Mouse (Mus musculus) left cerebral cortex, adult 9 months (tissue): ENCODE measurements around the gene Sgcg.

Experiments
- DNase-seq, 2 experiments: peaks; one replicate each; pipeline ENCODE4 v3.0.0; 2022; ENCODE audit warnings: low spot score in 2 of 2

Gene Sgcg

GRCm38 (mm10) chr14:61258352-61258751 lies at the start of gene Sgcg:
Gene Sgcg (minus strand): TSS chr14:61258490.
- DNase-seq, result no peak

GRCm38 (mm10) chr14:61303969-61304609 lies 45.8 kb upstream of the Sgcg start:
- no peak for DNase-seq

DNA sequence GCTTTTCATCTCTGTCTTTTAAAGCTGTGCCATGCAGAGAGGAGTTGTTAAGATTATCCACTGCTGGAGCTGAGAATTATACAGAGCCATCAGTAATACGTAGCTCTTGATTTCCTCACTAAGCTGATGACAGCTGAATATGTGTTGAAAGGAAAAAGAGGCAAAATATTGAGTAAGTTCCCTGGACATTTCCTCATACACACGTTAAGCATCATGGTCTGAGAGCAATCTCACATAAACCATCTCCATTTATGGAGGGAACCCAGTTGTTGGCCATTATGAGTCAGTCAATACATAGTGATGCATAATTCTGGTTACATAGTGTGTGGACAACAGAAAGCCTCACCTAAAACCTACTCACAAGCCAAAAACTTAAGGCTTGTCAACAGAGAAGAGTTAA lies 44.1 kb upstream of the Sgcg start:
- no peak for DNase-seq

DNA sequence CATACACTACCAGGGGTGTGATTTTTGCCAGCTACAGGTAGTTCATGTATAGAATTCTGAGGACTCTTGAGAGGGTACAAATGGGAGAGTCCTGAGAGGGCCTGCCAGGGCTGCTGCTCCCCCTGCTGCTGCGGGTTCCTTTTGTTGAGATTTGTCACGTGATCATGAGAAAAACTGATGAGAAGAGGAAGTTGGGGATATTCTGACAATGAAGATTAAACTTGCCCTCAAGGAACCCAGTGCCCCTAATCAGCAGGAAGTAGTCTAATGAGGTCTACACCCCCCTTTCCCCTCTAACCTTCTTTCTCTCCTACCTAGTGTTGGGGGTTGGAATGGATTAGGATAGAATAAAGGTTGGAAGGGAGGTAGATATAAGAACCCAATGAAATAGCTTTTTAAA lies 43.0 kb upstream of the Sgcg start:
- DNase-seq, result no peak

- DNase-seq, result no peak
These were observed 41.5 kb upstream of the Sgcg start for GRCm38 (mm10) chr14:61299810-61300209.

- peak in 1 of 2 experiments; percentile 52 for DNase-seq
These were observed 36.4 kb upstream of the Sgcg start for GRCm38 (mm10) chr14:61294738-61295079.

DNA sequence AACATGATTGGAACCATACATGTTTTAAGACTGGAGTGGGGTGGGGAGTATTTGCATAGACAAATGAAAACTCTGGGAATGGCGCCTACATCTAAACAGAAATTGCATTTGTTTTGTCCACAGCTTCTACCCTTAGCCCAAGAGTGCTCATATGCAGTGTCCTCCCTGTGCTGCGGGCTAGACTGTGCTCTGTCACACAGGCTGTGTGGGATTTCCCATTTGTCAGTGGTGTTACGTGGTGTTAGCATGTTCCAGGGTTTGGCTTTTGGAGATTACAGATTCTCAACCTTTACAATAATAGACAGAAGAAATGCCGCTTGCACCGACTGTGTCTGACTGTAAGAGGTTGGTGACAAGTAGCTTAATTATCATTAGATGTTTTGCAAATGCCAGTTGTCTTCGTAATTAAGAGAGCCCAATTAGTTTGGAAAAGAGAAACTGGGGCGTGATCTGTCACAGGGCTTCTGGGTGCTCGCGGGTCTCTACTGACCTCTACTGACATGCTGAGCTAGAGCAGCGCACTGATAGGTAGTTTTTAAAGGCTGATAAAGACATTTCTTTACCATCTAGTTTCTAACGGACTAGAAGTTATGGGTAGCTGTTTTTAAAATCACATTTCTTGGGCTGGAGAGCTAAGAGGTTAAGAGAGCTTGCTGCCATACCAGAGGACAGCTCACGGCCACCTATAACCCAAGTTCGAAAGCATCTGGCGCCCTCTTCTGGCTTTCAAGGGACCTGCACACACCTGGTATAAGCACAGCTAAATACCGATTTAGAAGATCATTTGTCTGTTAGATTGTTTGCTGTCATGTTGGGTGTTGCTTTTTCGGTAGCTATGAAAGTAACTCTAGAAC lies 35.8 kb upstream of the Sgcg start:
- DNase-seq, result peak in 1 of 2 experiments; percentile 69

GRCm38 (mm10) chr14:61290664-61291063 lies 32.4 kb upstream of the Sgcg start:
- no peak for DNase-seq

GRCm38 (mm10) chr14:61288606-61289286 lies 30.5 kb upstream of the Sgcg start:
- no peak for DNase-seq

GRCm38 (mm10) chr14:61278676-61279300 lies 20.5 kb upstream of the Sgcg start:
- no peak for DNase-seq

DNA sequence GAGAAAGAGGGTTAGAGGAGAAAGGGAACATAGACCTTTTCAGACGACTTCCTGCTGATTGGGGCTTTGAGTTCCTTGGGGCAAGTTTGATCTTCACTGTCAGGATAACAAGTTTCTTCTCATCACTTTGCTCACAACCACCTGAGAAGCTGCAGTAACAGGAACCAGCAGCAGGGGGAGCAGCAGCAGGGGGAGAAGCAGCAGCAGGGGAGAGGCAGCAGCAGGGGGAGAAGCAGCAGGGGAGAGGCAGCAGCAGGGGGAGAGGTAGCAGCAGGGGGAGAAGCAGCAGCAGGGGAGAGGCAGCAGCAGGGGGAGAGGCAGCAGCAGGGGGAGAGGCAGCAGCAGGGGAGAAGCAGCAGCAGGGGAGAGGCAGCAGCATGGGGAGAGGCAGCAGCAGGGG lies 19.0 kb upstream of the Sgcg start:
- peak in 1 of 2 experiments; percentile 24 for DNase-seq

DNA sequence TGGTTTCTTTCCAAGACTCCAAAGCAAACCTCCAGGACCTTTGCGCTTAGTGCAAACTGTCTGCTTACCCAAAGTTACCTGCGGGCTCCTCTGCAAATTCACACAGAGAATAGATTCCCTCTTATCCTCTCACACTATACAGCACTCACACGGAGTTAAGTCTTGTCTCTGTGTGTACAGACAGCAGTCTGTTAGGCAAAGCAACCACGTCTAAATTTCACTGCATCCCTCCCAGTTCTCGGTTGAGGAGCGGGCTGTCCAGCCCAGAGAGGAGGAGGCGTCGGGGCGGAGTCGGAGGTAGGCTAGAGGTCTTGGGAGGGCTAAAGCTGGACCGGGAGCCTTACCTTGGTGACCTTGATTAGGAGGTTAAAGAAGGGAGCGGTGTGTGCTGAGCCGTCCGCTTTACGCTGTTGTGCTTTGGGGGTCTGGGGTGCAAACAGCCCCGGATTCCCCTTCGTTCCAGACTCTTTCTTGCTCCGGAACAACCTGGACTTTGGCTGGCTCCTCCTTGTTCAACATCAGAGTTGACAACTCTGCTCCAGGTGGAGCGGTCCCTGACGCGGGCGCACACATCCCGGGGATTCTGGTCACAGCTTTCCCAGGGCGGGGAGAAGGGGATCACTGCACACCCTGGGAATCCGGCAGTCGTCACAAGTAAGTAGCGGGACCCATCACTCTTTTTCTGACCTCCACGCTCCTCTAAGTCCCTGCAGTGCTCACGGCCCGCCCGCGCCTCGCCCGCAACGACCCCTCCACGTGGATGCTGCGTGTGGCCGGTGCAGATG lies 16.3 kb upstream of the Sgcg start:
- no peak for DNase-seq

GRCm38 (mm10) chr14:61267908-61268475 lies 9.7 kb upstream of the Sgcg start:
- no peak for DNase-seq

DNA sequence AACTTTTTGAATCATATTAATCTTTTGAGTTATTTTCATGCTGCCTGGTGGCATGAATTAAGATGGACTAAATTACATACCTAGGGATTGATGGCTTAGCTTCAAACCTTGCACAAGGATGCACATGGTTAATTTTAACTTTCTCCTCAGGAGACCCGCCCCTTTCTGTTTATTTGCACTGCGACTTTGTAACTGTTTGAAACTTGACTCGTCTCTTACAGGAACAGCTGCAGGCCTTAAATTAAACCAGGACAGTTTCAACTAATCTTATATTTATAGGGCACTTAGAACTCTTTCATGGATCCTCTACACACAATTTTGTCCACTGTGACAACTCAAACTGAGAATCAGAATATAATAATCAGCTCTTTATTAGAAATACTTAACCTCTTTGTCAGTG lies 794 bp upstream of the Sgcg start:
- no peak for DNase-seq

- no peak for DNase-seq
These were observed 5.5 kb downstream of the Sgcg start for GRCm38 (mm10) chr14:61252596-61253388.

DNA sequence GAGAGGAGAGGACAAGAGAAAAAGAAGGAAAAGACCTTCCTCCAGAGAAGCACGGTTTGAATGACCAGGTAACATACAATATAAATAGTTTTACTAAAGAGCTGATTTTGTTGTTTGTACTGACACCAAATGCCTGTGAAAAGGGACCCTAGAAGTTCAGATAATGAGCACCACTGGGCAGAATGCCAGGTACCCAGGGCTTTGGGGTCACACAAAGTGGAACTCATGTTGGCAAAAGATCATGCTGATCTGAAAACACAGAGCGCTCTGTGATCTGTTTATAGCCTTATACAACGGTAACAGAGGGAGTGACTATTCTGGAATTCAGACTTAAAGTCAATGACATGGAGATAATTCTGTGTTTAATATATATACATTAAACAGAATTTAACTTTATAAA lies 11.8 kb downstream of the Sgcg start:
- DNase-seq, result no peak

GRCm38 (mm10) chr14:61242611-61243010 lies 15.7 kb downstream of the Sgcg start:
- no peak for DNase-seq

GRCm38 (mm10) chr14:61238751-61239150 lies 19.5 kb downstream of the Sgcg start:
- peak; percentile 62 to 80 for DNase-seq

DNA sequence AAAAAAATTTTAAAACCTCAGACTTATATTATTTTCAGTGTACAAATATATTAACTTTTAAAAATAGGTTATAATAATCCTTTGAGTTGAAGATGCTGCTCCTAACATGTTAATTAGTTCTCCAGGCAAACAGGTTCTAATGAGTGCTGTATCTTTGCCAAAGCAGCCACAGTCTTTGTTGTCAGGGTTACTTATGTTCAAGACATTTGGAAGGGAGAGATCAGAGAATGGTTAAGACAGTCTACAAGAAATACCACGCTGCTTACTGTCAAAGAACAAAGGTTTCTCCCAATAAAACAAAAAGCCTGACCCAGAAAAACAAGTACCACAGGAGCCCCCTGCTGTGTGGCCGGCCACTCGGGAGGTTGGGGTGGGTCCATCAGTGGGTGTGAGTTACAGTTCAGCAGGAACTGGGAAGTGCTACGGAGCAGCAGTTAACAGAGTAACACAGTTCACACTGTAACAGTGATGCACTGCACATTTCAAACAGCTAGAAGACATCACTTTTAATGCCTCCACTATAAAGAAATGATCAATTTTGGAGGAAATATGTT lies 21.1 kb downstream of the Sgcg start:
- no peak for DNase-seq
